Mouse (Mus musculus): ENCODE results near the gene Lcn8. TPM values are rescaled to one million over a fixed set of nuclear protein-coding genes. Genes with fewer than 3 reads are reported as not detected.

The Lcn8 gene
- polyA plus RNA-seq, 1 experiment from 2014 or later = not detected

DNA sequence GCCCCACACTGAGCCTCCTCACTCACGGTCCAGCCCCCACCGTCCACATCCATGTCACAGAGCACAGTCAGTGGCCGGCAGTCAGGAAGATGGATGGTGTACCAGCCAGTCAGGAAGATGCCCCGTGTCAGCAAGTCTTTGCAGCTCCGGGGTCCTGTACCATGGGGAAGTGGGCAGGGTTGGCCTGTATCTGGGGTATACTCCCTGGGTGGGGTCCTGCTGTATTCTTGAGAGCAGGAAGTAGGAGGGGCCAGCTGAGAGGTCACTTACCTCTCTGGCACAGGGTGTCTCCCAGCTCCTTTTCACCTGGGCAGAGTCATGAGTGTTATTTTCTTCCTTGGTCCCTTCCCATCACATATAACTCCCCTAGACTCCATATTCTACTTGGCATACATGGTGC lies 26.9 kb upstream of the Lcn8 start:
- peaks cover 4% of the 10 kb centered on the region for H3K4me1 ChIP-seq (ENCODE audit: control insufficient read depth, insufficient read depth, low read length)
- ATAC-seq = no peak
- no peaks in the 10 kb centered on the region for H3K36me3 ChIP-seq (ENCODE audit: control insufficient read depth, insufficient read depth, low read length)
- H3K27me3 ChIP-seq (ENCODE audit: control insufficient read depth, insufficient read depth, low read depth, low read length) = no peaks in the 10 kb centered on the region
- no peak overlapping the region for H3K27ac ChIP-seq (ENCODE audit: low read length)
- H3K4me3 ChIP-seq (ENCODE audit: low read depth, low read length) = no peak overlapping the region
- H3K9ac ChIP-seq (ENCODE audit: low read depth, low read length) = no peak overlapping the region
- 80% methylated on average over 5 of the region's 5 CpGs for WGBS
- no peak overlapping the region for H3K4me2 ChIP-seq (ENCODE audit: low read length)
- no peaks in the 10 kb centered on the region for H3K9me3 ChIP-seq (replicated peaks; ENCODE audit: control insufficient read depth, low read length, poor library complexity, severe bottlenecking)

DNA sequence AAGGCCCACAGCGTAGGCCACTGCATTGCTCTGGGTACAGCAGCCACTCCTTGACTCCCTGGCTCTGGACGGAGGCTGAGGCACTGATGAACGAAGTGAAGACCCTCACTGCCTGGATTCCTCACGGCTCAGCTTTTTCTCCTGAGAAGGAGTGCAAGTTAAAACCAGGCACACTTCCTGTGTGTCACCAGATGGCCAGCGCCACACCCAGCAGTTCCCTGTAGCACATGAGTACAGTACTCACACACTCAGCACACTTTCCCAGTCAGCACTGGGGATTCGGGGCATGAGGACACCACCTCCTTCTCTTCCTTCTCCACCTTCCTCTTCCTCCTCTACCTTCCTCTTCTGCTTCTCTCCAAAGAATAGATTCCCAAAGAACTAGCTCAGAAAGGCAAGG lies 25.1 kb upstream of the Lcn8 start, which contains the start of gene Fcna:
Fcna (minus strand) TSS at position 220 of the 400 bp plus-strand sequence.
- H3K4me1 ChIP-seq (ENCODE audit: control insufficient read depth, insufficient read depth, low read length) = no peaks in the 10 kb centered on the region
- WGBS = 81% methylated on average over 6 of the region's 6 CpGs
- no peak for ATAC-seq
- no peak within 1 kb of the TSS for H3K27ac ChIP-seq (ENCODE audit: low read length)
- no peaks in the 10 kb centered on the region for H3K36me3 ChIP-seq (ENCODE audit: control insufficient read depth, insufficient read depth, low read length)
- no peaks in the 10 kb centered on the region for H3K27me3 ChIP-seq (ENCODE audit: control insufficient read depth, insufficient read depth, low read depth, low read length)
- no peaks in the 10 kb centered on the region for H3K9me3 ChIP-seq (replicated peaks; ENCODE audit: control insufficient read depth, low read length, poor library complexity, severe bottlenecking)
- H3K9ac ChIP-seq (ENCODE audit: low read depth, low read length) = no peak within 1 kb of the TSS
- H3K4me3 ChIP-seq (ENCODE audit: low read depth, low read length) = no peak within 1 kb of the TSS
- H3K4me2 ChIP-seq (ENCODE audit: low read length) = no peak within 1 kb of the TSS

DNA sequence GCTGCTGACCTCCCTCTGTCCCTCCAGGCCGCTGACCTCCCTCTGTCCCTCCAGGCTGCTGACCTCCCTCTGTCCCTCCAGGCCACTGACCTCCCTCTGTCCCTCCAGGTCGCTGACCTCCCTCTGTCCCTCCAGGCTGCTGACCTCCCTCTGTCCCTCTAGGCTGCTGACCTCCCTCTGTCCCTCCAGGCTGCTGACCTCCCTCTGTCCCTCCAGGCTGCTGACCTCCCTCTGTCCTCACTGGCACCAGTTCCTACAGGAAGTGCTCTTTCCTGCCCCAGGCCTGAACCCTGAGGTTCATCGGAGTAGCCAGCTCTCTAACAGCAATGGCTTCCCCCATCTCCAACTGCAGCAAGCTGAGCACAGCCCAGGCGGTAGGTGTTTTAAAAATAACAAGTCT lies 24.2 kb upstream of the Lcn8 start:
- H3K9ac ChIP-seq (ENCODE audit: low read depth, low read length) = no peak overlapping the region
- H3K36me3 ChIP-seq (ENCODE audit: control insufficient read depth, insufficient read depth, low read length) = no peaks in the 10 kb centered on the region
- no peaks in the 10 kb centered on the region for H3K9me3 ChIP-seq (replicated peaks; ENCODE audit: control insufficient read depth, low read length, poor library complexity, severe bottlenecking)
- H3K4me1 ChIP-seq (ENCODE audit: control insufficient read depth, insufficient read depth, low read length) = no peaks in the 10 kb centered on the region
- H3K4me3 ChIP-seq (ENCODE audit: low read depth, low read length) = no peak overlapping the region
- H3K27me3 ChIP-seq (ENCODE audit: control insufficient read depth, insufficient read depth, low read depth, low read length) = no peaks in the 10 kb centered on the region
- no peak overlapping the region for H3K27ac ChIP-seq (ENCODE audit: low read length)
- ATAC-seq = no peak
- no peak overlapping the region for H3K4me2 ChIP-seq (ENCODE audit: low read length)
- 46% methylated on average over 4 of the region's 4 CpGs for WGBS

DNA sequence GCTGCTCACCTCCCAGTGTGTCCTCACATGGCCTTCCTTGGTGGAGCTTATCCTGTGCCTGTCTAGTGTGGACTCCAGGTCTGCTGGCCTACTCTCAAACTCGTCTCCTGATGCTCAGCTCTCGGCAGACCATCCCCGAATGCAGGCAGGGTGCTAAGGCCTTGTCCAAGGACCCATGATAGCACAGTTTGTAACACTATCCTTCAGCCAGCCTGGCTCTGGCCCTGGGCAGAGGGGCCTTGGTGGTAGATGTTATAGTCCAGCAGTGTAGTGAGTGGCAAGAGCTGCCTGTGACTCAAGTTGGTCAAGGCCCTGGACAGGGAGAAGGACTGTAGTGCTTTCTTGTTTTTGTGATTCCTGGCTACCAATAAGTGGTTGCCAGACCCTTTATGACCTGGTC lies 19.3 kb upstream of the Lcn8 start:
- Histone ChIP-seq H3K4me3 (ENCODE audit: low read depth, low read length) (no peak overlapping the region), H3K27ac (ENCODE audit: low read length) (no peak overlapping the region), H3K4me2 (ENCODE audit: low read length) (no peak overlapping the region), H3K27me3 (ENCODE audit: control insufficient read depth, insufficient read depth, low read depth, low read length) (no peaks in the 10 kb centered on the region), H3K9me3 (replicated peaks; ENCODE audit: control insufficient read depth, low read length, poor library complexity, severe bottlenecking) (no peaks in the 10 kb centered on the region), H3K9ac (ENCODE audit: low read depth, low read length) (no peak overlapping the region), H3K4me1 (ENCODE audit: control insufficient read depth, insufficient read depth, low read length) (no peaks in the 10 kb centered on the region), H3K36me3 (ENCODE audit: control insufficient read depth, insufficient read depth, low read length) (no peaks in the 10 kb centered on the region)
- no peak for ATAC-seq
- WGBS = 86% methylated on average over 3 of the region's 3 CpGs

- 40% methylated on average over 1 of the region's 1 CpGs for WGBS
- H3K9me3 ChIP-seq (replicated peaks; ENCODE audit: control insufficient read depth, low read length, poor library complexity, severe bottlenecking) = no peaks in the 10 kb centered on the region
- no peaks in the 10 kb centered on the region for H3K27me3 ChIP-seq (ENCODE audit: control insufficient read depth, insufficient read depth, low read depth, low read length)
- no peak overlapping the region for H3K9ac ChIP-seq (ENCODE audit: low read depth, low read length)
- H3K4me1 ChIP-seq (ENCODE audit: control insufficient read depth, insufficient read depth, low read length) = no peaks in the 10 kb centered on the region
- ATAC-seq = no peak
- no peak overlapping the region for H3K27ac ChIP-seq (ENCODE audit: low read length)
- no peak overlapping the region for H3K4me2 ChIP-seq (ENCODE audit: low read length)
- H3K4me3 ChIP-seq (ENCODE audit: low read depth, low read length) = no peak overlapping the region
- H3K36me3 ChIP-seq (ENCODE audit: control insufficient read depth, insufficient read depth, low read length) = no peaks in the 10 kb centered on the region
These were observed 18.9 kb upstream of the Lcn8 start for GRCm38 (mm10) chr2:25634046-25634445.

DNA sequence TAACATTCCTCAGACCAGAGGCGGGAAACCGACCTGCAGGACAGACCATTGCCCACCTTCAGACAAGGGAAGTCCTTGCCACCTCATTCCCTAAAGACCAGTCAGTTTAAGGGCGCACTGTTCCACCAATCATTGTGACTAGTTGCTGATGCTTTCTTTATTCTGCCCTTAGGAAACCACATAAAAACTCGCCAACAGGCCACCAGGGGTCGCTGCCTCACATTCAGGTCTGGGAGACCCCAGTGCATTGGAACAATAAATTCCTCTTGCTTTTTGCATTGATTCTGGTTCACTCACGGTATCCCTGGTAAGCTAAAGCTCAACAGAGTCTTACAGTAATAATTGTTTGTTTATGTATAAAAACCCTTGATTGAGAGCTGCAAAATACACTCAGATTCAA lies 13.0 kb upstream of the Lcn8 start:
- WGBS = 15% methylated on average over 6 of the region's 6 CpGs
- H3K4me1 ChIP-seq (ENCODE audit: control insufficient read depth, insufficient read depth, low read length) = no peaks in the 10 kb centered on the region

GRCm38 (mm10) chr2:25654502-25654901 lies 1.6 kb downstream of the Lcn8 start:
- no peak overlapping the region for H3K4me2 ChIP-seq (ENCODE audit: low read length)
- H3K27me3 ChIP-seq (ENCODE audit: control insufficient read depth, insufficient read depth, low read depth, low read length) = no peaks in the 10 kb centered on the region
- H3K9me3 ChIP-seq (replicated peaks; ENCODE audit: control insufficient read depth, low read length, poor library complexity, severe bottlenecking) = no peaks in the 10 kb centered on the region
- no peak for ATAC-seq
- no peak overlapping the region for H3K27ac ChIP-seq (ENCODE audit: low read length)
- 64% methylated on average over 1 of the region's 1 CpGs for WGBS
- no peak overlapping the region for H3K4me3 ChIP-seq (ENCODE audit: low read depth, low read length)
- no peaks in the 10 kb centered on the region for H3K36me3 ChIP-seq (ENCODE audit: control insufficient read depth, insufficient read depth, low read length)
- H3K9ac ChIP-seq (ENCODE audit: low read depth, low read length) = no peak overlapping the region
- no peaks in the 10 kb centered on the region for H3K4me1 ChIP-seq (ENCODE audit: control insufficient read depth, insufficient read depth, low read length)

More for the DNA sequence above, 13.0 kb upstream of the Lcn8 start:
- Histone ChIP-seq H3K9ac (ENCODE audit: low read depth, low read length) (no peak overlapping the region), H3K4me2 (ENCODE audit: low read length) (no peak overlapping the region), H3K27ac (ENCODE audit: low read length) (no peak overlapping the region), H3K9me3 (replicated peaks; ENCODE audit: control insufficient read depth, low read length, poor library complexity, severe bottlenecking) (no peaks in the 10 kb centered on the region), H3K36me3 (ENCODE audit: control insufficient read depth, insufficient read depth, low read length) (no peaks in the 10 kb centered on the region), H3K4me3 (ENCODE audit: low read depth, low read length) (no peak overlapping the region), H3K27me3 (ENCODE audit: control insufficient read depth, insufficient read depth, low read depth, low read length) (no peaks in the 10 kb centered on the region)
- ATAC-seq = no peak

GRCm38 (mm10) chr2:25656691-25657090 lies 3.8 kb downstream of the Lcn8 start:
- Histone ChIP-seq H3K27me3 (ENCODE audit: control insufficient read depth, insufficient read depth, low read depth, low read length) (no peaks in the 10 kb centered on the region), H3K36me3 (ENCODE audit: control insufficient read depth, insufficient read depth, low read length) (no peaks in the 10 kb centered on the region), H3K27ac (ENCODE audit: low read length) (no peak overlapping the region), H3K4me1 (ENCODE audit: control insufficient read depth, insufficient read depth, low read length) (no peaks in the 10 kb centered on the region), H3K4me2 (ENCODE audit: low read length) (no peak overlapping the region), H3K9me3 (replicated peaks; ENCODE audit: control insufficient read depth, low read length, poor library complexity, severe bottlenecking) (no peaks in the 10 kb centered on the region), H3K4me3 (ENCODE audit: low read depth, low read length) (no peak overlapping the region), H3K9ac (ENCODE audit: low read depth, low read length) (no peak overlapping the region)
- 82% methylated on average over 4 of the region's 4 CpGs for WGBS
- ATAC-seq = no peak

DNA sequence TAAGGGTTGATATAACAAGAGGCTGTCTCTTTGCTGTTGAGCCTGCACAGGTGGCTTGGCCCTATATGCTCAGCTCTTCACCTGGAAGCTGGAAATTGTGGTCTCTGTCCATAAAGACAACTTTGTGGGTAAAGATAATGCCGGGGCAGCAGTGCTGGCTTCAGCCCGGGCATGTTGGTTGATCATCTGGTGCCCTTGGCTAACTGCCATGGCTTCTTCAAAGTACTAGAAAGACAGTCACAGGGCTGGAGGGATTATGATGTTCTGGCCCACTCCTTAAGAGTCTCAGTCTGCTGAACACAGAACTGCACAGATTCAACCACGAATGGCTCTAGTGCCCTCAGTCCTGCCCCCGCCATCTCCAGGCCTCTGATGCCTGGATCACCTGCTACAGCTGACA lies 4.3 kb downstream of the Lcn8 start:
- H3K4me1 ChIP-seq (ENCODE audit: control insufficient read depth, insufficient read depth, low read length) = no peaks in the 10 kb centered on the region
- H3K9me3 ChIP-seq (replicated peaks; ENCODE audit: control insufficient read depth, low read length, poor library complexity, severe bottlenecking) = no peaks in the 10 kb centered on the region
- H3K4me2 ChIP-seq (ENCODE audit: low read length) = no peak overlapping the region
- ATAC-seq = no peak
- H3K27me3 ChIP-seq (ENCODE audit: control insufficient read depth, insufficient read depth, low read depth, low read length) = no peaks in the 10 kb centered on the region
- no peaks in the 10 kb centered on the region for H3K36me3 ChIP-seq (ENCODE audit: control insufficient read depth, insufficient read depth, low read length)
- H3K4me3 ChIP-seq (ENCODE audit: low read depth, low read length) = no peak overlapping the region
- H3K27ac ChIP-seq (ENCODE audit: low read length) = no peak overlapping the region
- 84% methylated on average over 4 of the region's 4 CpGs for WGBS
- H3K9ac ChIP-seq (ENCODE audit: low read depth, low read length) = no peak overlapping the region

DNA sequence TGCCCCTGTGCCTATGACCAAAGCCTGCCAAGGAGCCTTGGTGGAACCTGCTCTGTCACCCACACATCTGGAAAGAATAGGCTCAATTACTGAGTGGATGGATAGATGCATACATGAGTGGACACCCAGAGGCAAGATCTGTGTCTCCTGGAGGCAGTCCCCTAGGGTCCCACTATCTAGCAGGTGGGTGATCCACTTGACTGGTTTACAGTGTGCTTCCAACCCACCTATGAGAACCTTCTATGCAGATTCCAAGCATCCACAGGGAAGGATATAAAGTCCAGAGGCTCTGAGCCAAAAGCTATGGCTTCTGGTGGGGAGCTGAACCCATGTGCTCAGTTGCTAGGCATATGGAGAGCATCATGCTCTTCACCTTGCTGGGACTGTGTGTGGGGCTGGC lies 4.7 kb downstream of the Lcn8 start, which contains the start of gene Lcn5:
Lcn5 (plus strand) TSS at position 301 of the 400 bp plus-strand sequence.
- no peak within 1 kb of the TSS for H3K4me2 ChIP-seq (ENCODE audit: low read length)
- ATAC-seq = no peak
- no peak within 1 kb of the TSS for H3K9ac ChIP-seq (ENCODE audit: low read depth, low read length)
- H3K27ac ChIP-seq (ENCODE audit: low read length) = no peak within 1 kb of the TSS
- no peaks in the 10 kb centered on the region for H3K9me3 ChIP-seq (replicated peaks; ENCODE audit: control insufficient read depth, low read length, poor library complexity, severe bottlenecking)
- no peaks in the 10 kb centered on the region for H3K36me3 ChIP-seq (ENCODE audit: control insufficient read depth, insufficient read depth, low read length)
- H3K27me3 ChIP-seq (ENCODE audit: control insufficient read depth, insufficient read depth, low read depth, low read length) = no peaks in the 10 kb centered on the region
- no peak within 1 kb of the TSS for H3K4me3 ChIP-seq (ENCODE audit: low read depth, low read length)
- no peaks in the 10 kb centered on the region for H3K4me1 ChIP-seq (ENCODE audit: control insufficient read depth, insufficient read depth, low read length)
